Mouse (Mus musculus) kidney, adult 2 months (tissue): ENCODE measurements at regions not wholly inside any gene's neighbourhood (a gene's known extent, or its start where the extent isn't known, plus 50 kb on each side); places are given as distances from the start of the nearest gene placed in this dataset.

Experiments used
- CTCF ChIP-seq: fragments of 200-500 bp; conservative IDR thresholded peaks from 2 replicates; pipeline ENCODE4 v1.5.1; 2011; ENCODE audit warnings: low read depth, mild to moderate bottlenecking, control low read depth, low read length, moderate library complexity, mixed read lengths; ENCODE audit not compliant: insufficient read depth, insufficient read length
- POLR2A ChIP-seq: fragments of 200-500 bp; IDR thresholded peaks from one replicate; pipeline ENCODE4 v1.6.1; 2011; ENCODE audit warnings: low read depth, low read length, control low read depth

- TF ChIP-seq CTCF (no peak), POLR2A (no peak)
These were observed 63.2 kb upstream of the Eml4 start for GRCm38 (mm10) chr17:83287381-83288142.
